Mouse (Mus musculus) 3134 (cell line): ENCODE measurements at regions not wholly inside any gene's neighbourhood (a gene's known extent, or its start where the extent isn't known, plus 50 kb on each side); places are given as distances from the start of the nearest gene placed in this dataset.

Experiments
- DNase-seq: peaks from one replicate; pipeline ENCODE4 v3.0.0-alpha.2; 2011; ENCODE audit warnings: low spot score; ENCODE audit not compliant: insufficient read length; ENCODE audit errors: extremely low read depth

DNA sequence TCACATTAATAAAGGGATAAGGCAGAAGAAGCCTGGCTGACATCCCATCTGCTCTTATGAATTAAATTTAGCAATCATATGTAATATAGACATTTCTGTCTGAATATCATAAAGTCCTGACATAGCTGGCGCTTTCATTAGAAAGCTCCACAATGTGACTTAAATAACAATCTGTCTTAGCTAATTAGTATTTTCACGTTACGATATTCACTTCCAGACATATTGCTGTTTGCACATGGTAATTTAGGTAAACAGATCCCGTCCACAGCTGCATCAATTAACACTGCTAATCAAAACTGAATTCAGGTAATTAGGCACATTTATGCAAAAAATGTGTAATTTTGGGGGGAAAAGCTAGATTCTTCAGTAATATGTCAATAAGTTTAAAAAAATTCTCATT lies 625.1 kb downstream of the Nedd1 start:
- no peak for DNase-seq

DNA sequence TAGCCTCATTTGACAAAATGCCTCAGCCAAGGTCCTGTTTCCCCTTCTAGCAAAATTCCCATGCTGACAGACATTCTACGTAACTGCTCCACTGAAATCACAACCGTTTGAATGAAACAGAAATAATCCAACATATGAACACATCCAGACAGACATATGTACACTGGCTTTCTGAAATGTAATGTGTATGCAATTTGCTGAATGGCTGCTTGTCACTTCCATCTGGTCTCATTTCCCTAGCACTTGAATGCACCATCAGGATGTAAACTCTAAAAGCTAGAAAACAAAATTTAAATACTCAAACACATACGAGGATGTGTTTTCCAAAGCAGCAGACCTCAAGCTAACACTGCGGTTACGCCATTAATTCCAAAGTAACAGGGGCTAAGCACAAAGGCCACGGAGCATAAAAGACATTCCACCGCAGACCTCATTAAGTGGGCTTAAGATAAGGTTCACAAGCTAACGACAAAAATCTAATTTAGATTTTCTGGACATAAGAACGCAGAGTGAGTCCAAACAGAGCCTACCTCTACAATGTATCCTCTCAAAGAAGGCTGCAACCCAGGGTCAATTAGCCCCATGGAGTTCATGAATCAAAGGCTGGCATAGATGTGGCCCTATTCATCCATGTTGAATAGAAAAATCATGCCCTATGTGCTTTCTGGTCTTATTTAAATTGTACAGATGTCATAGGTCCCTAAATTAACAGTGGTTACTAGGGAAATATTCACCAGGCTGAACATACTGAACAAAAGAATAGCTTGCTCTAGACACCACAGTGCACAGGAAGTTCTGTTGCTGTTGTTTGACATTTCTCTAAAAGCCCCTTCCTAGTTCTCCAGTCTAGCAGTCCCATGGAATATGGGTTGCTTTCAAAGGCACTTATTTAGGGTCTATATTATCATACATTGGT lies 630.5 kb downstream of the Nedd1 start:
- no peak for DNase-seq

DNA sequence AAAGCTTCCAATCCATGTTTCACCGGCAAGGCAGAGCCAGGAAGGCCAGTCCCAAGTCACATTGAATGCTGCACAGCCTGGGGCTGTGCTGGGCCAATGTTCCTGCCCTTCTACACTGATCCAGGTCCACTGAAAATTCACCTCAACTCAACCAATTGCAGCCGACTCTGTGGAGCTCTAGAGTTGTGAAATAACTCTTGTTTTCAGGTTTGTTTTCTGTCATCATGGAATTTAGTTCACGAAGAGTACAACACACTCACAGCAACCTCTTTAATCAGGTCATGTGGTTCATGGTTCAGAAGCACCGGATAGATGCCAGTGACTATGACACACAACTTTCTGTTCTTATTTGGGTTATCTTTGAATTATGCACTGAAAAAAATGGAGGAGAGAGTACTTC lies 640.1 kb downstream of the Nedd1 start:
- DNase-seq = no peak

GRCm38 (mm10) chr10:92081199-92081598 lies 641.0 kb downstream of the Nedd1 start:
- no peak for DNase-seq

DNA sequence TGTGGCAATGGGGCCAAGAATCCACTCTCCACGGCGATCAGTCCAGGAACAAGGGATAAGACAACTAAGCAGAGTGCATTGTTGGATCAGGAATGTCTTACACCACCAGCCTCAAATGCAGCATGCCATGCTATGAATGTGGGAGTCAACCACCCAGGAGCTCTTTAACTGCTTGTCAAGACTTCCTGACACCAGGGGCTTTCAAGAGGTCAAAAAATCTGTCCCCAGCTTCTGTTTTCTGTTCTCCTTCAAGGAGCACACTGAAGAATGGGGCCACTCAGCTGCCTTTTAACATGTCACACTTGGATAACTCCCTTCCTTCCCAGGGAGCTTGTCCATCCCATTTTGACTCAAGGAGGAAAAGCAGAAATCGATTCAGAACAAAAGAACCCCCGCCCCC lies 642.8 kb downstream of the Nedd1 start:
- no peak for DNase-seq

- DNase-seq = no peak
Measured at GRCm38 (mm10) chr10:92077291-92077690, 644.9 kb downstream of the Nedd1 start.

DNA sequence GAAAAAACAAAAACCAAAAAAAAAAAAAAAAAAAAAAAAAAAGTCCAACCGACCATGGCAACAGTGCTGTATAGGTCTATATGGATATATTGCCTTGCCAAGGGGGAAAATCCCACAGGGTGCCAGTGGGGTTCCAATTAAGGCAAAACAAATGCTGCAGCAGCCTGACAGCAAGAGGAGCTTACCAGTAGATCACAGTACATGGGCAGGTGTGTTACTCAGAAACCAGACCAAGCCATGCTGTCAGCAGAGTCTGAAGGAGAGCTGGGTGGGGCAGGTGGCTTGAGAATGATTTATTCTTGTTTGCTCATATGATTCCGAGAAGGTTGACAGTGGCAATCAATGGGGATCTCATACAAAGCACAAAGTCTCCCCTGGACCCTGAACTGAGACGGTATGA lies 645.5 kb downstream of the Nedd1 start:
- DNase-seq = no peak

- no peak for DNase-seq
Measured at GRCm38 (mm10) chr10:92075469-92075868, 646.8 kb downstream of the Nedd1 start.

DNA sequence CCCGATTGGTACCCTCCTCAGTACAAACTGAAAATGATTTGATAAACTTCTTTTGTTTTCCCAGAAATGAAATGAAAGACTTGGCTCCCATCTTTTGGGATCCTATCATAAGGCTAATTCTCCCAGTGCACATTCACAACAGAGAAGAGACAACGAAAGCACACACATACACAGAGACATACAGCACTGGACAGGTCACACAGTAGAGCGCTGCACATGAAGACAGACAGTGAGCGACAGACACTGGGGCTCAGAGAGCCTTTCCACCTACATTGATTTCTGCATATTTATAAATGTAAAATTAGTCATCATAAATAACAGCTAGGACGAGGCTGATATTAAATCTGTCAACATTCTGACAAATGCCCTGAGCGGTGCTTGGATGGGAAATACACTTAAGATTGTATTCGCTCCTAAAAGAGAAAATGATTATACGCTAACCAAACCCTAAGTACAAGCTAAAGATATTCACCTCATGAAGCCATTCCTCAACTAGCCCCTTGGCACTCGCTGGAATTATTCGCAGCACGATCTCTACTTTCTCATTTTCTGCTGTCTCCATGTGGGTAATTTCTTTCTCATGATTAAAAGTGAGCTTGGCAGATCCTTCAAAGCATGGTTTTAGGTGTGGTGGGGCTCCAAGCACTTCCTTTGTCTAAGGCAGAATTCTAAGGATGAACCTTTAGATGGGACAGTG lies 647.4 kb downstream of the Nedd1 start:
- DNase-seq = no peak

DNA sequence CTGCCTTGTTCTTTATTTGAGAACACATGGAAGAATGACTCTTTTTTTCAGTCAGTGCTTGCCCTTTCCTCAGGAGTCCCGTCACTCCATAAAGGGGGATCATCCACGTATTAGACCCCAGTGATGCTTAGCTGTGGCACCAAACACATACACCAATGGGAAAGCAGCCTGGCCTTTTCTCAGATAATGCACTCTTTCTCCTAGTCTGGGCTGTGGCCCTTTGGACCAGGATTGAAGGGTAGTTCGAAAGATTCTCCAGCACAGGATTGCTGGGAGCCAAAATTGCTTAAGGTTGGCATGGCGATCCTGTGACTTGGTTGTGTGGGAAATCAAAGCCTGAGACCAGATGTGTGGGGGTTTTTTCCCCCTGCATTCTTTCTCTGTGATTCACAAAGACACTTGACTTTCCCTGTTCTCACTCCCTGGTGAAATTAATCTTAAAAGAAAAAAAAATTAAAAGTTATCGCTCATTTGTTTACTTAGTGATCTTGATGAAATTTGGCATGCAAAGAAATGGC lies 648.3 kb downstream of the Nedd1 start:
- DNase-seq = no peak

GRCm38 (mm10) chr10:92044783-92045182 lies 677.4 kb downstream of the Nedd1 start:
- no peak for DNase-seq

DNA sequence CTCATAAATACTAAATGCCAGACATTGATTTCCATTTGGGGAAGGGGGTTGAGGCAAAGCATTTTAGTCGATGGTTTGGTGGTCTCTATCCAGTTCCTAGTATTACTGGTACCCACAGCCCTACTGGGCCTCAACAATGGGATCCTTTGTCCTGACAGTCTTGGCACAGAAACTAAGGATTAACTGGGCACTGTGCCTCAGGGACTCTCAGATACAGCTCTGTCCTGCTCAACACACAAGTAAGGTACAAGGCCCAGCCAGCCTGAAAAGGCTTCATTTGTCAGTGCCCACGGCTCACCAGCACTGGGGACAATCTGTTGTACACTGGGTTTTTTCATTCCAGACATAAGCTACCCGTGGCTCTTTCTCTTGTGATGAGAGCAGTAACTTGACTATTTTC lies 686.0 kb downstream of the Nedd1 start:
- DNase-seq = no peak

DNA sequence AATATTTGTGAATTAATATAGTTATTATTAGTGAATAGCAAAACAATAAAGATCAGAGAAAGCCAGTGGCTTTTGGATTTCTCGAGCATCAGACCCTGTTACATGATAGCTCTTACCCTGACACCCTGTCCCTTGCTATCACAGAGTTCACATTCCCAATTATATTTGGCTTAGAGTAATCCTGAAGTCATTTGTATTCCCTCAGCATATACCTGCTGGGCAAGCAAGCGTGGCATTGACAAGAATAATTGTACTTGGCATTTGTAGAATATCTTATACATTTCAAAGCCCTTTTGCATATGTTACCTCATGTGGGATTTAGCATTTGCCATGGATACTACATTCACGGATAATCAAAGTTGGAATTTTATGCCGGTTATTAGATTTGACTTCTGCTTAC lies 692.0 kb downstream of the Nedd1 start:
- DNase-seq = no peak

- no peak for DNase-seq
Measured at GRCm38 (mm10) chr10:92024203-92024602, 698.0 kb downstream of the Nedd1 start.

DNA sequence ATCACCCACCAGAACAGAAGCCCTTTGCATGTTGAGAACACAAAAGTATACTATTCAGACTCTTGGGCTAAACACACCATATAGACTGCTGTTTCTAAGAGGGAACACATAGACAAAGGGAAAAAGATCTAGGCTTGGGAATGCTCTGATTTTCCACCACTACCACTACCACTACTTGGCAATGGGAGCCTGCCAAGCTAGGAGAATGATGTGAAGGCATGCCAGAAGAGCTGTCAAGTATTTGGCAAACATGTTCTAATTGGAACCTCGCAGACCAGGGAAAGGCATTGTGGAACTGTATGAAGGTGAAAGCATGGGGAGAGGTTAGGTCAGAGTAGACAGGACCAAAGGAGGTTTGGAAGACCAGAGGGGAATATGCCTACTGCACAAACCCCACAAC lies 701.2 kb downstream of the Nedd1 start:
- DNase-seq = no peak

- no peak for DNase-seq
Measured at GRCm38 (mm10) chr10:92009551-92009950, 712.7 kb downstream of the Nedd1 start.

DNA sequence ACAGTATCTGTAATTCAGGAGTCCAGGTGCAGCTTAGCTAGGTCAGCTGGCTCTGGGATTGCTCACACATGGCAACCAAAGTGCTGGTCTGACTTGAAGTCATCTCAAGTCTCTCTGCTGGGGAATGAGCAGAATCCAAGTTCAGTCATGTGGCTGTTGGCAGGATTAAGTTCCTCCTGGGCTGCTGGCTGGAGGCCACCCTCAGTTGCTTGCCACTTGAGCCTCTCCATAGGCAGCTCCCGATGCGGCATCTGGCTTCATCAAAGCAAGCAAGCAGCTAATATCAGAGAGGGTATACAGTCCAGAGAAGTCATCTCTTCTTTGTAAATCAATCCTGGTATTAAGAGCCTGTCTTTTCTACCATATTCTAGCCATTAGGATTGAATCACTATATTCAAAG lies 714.3 kb downstream of the Nedd1 start:
- no peak for DNase-seq

- no peak for DNase-seq
Measured at GRCm38 (mm10) chr10:92006467-92006866, 715.8 kb downstream of the Nedd1 start.

- DNase-seq = no peak
Measured at GRCm38 (mm10) chr10:91991040-91991439, 731.2 kb downstream of the Nedd1 start.

GRCm38 (mm10) chr10:91988364-91988763 lies 733.9 kb downstream of the Nedd1 start:
- no peak for DNase-seq

DNA sequence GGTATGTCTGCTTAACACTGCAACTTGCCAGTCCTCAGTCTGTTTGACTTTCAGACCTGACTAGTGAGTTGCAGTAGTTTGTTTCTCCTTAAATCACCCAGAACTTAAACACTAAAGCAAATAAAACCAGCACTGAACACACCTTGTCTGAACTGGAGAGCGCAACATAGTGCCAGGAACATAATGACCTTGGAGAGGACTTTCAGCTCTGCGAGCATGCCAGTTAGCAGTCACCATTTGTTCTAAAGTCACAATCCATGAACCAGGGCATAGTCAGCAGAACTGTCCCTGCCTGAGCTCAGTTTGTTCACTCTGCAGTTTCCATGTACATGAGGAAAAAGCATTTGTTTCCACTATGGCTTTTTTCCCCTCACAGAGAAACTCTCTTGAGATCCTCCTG lies 742.4 kb downstream of the Nedd1 start:
- no peak for DNase-seq

DNA sequence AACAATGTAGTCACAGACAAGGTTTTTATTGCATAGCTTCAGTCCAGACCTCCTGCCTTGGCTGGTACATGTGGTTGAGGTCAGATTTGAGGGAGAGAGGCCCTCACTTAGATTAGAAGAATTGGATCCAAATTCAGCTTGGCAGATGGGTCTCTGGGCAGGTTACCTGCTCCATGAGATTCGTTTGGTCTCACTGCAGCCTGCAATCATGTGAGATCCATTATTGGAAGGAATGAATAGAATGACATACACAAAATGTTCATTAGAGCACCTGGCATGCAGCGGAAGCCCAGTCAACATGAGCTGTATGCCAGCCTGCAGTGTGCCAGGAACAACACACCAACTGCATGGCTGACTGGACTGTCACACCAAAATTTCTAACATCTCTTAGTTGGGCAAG lies 750.3 kb downstream of the Nedd1 start:
- DNase-seq = no peak
